Mouse (Mus musculus): ENCODE data around the gene Hoxa11.

Hoxa11 gene

DNA sequence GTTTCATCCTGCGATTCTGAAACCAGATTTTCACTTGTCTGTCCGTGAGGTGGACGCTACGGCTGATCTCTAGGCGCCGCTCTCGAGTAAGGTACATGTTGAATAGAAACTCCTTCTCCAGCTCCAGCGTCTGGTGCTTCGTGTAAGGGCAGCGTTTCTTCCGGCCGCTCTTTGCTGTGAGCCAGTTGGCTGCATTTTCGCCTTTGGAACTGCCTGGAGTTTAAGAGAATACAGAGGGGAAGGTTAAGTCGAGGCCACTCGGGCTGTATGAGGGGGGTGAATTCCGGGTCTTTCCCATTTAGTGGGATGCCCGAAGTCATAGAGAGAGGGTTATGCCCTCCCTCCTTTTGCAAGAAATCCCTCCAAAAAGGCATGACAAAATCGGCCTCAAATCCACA, 13.0 kb downstream of the Hoxa11 start:
- no peak for DNase-seq

DNA sequence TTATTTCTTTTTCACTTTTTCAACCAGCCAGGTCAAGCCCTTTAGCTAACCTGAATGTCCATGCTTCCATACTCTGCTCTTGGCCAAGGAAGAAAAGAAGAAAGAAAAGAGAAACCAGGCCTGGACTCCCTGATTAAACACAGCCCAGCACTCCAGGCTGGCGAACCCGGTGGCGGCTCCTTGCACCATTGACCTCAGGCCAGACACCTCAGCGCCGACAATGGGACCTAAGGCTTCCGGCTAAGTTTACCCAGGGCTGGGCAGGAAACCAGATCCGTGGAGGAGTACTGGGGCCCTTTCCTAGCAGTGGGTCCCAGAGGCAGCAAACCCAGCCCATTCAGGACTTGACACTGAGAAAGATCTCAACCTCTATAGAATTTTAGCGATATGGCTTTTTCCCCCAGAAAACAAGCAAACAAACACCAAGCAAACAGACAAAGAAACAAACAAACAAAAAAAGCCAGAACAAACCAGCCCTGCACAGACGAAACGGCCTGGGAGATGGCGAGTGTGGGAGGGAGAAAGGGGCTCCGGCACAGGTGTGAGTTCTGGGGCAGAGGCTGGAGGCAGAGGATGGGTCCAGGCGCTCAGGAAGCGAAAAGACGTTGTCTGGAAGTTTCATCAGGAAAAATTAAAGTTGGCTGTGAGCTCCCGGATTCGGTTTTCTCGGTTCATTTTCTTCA, 13.6 kb downstream of the Hoxa11 start:
- no peak for DNase-seq

DNA sequence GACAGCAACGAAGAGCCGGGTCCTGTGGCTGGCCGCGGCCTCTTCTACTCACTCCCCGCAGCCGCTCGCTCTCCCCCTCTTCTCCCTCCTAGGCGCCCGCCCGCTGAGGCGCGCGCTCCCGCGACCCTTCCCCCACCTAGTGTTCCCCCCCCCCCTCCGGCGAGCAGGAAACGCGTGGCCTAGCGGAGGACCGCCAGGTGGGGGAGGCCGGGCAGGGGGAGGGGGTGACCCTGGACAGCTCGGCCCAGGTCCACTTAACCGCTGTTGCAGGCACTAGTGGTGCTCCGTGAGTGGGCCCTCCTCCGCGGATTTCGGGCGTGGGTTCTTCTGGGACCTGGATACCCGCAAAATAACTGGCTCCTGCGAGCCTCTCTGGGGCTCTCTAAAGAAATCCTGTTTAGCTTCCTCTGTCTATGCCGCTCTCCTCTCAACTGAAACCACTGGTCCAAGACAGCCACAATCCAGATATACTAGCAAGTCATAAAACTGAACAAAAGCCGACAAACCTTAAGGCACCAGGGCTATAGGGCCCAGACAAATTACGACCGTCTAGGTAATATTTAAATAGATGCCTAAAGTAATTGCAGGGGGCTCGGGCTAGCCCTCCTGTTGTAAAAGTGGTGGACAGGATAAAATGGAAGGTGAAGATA, 15.0 kb downstream of the Hoxa11 start, which contains the start of gene Hoxa9:
Hoxa9 (minus strand) TSS at position 574 of the 650 bp plus-strand sequence.
- DNase-seq, result no peak

DNA sequence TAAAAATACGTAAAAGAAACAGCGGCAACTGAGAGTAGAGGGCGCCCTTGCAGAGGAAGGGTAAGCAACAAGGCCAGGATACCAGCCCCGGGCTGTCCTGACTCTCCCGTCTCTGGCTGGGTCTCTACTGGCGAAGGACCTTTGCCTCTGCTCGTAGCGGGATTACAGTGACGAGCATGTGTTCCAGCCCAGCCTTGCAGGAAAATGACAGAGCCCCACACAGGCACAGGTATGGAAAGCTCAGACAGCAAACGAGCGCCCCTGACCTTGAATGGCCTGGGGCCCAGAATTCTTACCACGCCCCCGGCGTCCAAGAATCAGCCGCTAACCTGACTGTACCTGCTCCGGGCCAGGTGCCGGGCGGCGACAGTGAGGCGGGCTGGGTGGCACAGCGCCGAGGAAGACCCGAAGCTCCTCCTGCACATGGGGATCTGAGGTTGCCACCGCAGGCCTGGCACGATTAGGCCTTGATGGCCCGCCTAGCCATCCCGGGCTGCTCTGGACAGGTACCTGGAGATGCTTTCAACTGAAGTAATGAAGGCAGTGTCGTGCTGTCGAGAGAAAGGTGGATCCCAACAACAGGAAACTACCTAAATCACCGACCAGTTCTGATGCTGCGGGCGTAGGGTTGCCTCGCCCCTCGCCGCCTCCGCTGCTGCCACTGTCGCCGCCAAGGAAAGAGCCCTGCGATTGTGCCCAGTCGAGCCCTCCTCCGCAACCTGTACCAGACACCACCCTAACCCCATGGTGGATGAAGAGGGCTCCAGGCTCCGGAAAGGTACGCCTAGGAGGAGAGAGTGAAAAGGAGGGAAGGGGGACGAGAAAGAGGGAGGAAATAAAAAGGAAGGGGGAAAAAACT, 15.8 kb downstream of the Hoxa11 start:
- DNase-seq, result no peak

DNA sequence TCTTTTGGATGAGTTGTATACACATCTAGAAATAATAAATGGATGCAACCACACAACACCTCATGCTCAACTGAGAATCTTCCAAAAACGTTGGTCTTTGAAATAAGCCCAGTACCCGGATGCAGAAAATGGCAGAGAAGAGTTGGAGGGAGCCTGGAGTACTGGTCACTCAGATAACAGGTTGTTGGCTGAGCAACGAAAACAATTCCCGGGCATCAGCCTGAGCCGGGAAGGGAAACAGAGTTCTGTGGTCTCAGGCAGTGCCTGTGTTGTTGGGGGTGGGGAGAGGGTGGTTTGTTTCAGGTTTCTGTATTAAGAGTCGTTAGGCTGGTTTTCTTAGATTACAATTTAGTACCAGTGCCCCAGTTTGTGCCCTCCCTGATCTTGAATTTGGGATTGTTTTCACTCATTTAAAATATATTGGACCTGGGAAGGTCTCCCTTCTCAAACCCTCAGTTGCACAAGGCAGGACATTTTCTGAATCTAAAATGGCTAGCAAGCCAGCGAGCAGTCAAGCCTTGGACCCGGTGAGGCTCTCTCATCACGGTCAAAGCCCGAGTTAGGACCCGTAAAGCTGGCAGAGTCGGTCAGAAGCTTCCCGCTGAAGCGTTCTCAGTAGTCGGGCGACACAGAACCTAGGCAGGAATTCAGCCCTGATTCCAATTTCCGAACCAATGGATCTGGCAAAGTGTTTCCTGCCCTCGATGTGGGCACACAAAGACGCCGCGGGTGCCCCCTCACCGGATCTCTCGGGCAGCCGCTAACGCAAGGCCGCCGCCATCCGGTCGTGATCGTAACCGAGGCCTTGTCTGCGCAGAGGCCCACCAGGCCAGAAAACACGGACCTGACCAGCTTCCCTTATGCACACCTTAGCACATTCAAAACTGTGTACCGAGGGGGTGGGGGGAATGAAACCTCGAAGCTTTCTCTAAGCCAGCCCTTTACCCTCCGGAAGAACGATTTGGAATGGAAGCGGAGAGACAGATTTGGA, 16.8 kb downstream of the Hoxa11 start:
- no peak for DNase-seq

DNA sequence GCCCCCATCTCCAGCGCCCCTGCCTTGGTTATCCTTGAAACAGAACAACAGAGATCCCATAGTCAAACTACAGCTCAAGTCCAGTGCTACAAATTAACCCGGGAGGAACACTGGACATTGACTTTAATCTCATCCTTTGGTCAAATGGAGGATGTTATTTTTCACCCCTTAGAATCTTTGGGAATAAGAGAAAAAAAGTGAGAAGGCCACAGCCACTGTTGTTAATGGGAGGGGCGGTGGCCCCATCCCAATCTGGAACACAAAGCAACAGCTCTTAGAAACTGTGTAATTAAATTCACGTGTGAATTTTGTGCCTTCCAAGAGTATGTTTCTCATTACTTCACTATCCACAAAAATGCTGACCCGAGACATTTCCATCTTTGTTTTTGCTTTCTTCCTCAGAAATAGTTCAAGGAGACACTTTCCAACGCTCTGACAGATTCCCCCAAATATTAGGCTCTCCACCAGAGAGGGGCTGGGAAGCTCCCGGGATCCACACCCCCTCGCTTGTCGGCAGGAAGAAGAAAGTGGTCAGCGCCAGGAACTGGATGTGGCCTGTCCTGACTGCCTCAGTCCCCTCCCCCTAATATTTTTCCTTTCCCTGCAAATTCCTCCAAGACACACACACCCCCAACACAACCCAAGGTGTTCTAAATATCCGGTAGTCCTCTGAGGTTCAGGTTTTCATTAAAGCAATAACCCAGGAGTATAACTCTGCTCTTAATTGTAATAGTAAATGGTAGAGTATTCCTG, 18.0 kb downstream of the Hoxa11 start:
- DNase-seq, result no peak

DNA sequence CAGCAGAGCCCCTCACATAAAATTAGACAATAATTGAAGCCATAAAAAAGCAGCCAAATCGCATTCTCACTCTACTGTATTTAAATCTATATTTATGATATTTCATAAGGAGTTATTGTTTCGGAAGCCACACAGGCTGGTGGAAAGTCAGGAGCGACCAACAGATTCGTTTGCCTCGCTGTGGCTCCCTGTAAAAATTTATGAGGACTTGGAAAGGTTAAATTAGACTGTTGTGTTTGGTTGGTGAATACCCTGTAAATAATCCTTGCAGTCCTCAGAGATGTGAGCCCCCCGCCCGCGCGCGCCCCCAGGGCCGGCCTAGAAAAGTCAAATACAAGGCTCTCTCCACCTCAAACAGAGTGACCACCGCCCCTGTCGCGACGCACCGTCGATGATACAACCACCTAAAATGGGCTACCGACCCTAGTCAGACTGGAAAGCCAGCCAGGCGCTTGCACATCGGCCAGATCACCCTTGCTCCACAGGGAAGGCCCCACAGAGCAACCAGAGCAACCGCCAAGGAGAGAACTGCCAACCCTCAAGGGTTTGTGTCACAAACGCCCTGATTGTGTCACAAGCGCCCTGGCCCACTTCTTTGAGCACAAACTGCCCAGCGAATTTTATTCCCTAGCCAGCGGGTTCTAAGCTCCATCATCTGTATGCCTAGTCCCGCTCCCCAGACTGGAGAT, 18.9 kb downstream of the Hoxa11 start:
- no peak for DNase-seq

DNA sequence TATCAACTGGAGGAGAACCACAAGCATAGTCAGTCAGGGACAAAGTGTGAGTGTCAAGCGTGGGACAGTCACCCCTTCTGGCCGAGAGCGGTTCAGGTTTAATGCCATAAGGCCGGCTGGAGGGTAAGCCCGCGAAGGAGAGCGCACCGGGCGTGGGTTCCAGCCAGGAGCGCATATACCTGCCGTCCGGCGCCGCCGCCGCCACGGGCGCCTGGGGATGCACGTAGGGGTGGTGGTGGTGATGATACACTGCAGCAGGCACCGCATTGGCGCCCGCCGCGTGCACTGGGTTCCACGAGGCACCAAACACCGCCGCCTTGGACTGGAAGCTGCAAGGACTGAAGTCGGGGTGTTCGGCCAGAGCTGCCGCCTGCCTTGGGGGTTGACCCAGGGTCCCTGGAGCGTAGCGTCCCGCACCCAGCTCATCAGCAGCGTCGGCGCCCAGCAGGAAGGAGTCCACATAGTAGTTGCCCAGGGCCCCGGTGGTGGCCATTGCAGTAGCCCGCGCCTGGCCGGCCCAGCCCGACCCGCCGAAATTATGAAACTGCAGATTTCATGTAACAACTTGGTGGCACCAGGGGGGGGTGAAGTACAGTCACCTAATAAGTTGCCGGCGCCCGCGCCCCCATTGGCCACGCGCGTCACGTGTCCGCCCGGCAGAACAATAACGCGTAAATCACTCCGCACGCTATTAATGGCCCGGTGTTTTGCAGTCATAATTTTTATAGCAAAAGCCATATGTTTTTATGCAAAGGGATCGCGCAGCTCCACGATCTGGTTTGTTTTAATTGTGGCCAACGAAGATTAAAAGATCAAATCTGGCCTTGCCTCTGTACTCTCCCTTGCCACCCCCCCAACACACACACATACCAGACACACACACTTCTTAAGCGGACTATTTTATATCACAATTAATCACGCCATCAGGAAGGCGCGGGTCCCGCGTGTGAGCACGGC, 19.7 kb downstream of the Hoxa11 start:
- DNase-seq, result no peak

DNA sequence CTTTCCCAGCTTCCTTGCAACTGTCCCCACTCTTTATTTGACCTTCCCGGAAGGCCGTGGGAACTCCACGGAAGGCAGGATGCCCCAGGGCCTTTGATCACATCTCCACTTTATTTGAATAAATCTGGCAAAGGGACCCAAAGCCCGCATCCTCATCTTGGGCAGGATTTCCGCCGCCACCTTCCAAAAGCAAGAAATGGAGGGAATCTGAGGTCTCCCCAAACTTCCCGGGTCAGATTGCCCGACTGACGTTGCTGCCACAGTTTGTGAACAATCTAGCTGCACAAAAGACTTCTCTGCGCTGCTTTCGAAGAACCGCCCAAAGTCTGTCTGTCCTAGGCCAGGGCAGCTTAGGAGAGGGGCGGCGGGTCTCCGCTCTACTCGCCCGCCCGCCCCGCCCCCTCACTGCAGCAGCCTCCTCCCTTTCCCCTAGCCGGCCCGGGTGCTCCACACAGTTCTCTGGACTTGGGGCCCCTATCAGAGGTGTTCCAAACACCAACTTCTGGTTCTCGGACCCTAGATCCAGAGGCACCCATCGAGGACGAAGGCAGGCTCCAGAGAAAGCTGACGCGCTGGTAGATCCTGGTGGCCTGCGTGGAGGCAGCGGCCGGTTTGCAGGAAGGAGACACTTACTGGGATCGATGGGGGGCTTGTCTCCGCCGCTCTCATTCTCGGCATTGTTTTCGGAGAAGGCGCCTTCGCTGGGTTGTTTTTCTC, 20.6 kb downstream of the Hoxa11 start:
- no peak for DNase-seq

DNA sequence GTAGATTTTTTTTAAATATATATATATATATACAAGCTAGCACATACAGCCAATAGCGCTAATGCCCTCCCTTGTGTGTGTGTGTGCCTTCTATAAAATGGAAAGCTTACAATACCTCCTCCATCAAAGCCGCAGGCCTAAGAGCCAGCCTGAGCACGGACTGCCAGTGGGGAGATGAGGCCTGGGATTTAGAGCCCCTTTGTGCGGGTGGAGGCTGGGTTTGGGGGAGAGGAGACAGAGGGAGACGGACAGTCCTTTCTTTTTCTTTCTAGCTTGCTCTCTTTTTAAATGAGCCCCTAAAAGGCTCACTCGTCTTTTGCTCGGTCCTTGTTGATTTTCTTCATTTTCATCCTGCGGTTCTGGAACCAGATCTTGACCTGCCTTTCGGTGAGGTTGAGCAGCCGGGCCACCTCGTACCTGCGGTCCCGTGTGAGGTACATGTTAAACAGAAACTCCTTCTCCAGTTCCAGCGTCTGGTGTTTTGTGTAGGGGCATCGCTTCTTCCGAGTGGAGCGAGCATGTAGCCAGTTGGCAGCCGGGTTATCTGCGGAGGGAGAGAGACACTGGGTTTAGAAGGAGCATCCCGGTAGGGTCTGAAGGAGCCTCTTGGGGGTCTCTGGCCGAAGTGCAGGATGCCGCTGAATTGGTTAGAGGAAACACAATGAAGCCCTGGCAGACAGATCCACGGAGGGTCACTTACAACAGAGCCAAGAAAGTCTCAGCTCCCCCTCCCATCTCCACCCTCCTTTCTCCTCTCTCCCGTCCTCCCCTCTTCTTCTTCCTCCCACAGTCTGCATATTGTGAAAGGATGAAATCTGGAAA, 21.5 kb downstream of the Hoxa11 start:
- no peak for DNase-seq

DNA sequence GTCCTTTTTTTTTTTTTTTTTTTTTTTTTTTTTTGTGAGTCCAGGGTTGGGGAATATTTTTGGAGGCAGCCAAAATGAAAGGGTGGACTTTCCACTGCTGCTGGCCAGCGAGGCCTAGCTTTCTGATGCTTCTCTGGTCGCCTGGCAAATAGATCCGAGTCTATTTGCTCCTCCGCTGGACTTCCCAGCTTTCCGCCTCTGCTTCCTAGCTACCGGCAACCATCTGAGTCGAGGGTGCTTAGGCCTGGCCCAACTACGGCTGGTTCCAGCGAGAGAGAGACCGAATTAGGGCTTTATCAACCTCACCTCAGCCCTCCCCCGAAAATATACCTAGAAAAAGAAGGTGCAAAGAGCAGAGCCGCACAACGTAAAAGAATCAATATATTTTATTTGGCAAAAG, 22.9 kb downstream of the Hoxa11 start:
- DNase-seq, result no peak

DNA sequence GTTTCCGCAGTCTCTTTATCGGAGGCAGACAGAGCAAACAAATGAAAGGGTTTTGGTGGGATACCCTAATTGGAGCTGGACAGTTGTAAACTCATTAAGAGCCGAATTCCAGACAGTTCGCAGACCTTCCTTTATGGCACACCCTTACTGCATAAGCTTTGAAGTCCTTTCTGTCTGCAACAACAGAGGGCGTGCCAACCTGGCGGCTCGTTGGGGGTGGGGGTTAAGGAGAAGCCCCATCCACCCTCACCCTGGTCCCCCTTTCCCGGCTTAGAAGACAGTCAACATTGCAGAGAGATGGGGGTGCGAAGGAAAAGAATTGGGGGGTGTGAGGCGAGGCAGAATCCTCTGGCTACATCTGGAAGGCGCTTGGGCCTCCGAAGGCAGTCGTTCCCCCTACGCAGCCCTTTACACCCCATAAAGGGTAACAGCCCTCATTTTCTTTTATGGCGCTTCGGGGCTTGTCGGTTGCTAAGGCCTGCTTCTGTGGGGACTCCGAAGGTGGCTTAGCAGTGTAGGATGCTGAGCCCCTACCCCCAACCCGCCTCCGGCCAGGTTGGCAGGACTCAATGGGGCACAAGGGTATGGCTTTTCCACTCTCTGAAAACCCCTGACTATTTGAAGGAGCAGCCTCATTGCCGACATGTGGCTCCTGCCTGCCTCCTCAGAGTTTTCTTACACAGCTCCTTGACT, 23.5 kb downstream of the Hoxa11 start:
- DNase-seq, result no peak

DNA sequence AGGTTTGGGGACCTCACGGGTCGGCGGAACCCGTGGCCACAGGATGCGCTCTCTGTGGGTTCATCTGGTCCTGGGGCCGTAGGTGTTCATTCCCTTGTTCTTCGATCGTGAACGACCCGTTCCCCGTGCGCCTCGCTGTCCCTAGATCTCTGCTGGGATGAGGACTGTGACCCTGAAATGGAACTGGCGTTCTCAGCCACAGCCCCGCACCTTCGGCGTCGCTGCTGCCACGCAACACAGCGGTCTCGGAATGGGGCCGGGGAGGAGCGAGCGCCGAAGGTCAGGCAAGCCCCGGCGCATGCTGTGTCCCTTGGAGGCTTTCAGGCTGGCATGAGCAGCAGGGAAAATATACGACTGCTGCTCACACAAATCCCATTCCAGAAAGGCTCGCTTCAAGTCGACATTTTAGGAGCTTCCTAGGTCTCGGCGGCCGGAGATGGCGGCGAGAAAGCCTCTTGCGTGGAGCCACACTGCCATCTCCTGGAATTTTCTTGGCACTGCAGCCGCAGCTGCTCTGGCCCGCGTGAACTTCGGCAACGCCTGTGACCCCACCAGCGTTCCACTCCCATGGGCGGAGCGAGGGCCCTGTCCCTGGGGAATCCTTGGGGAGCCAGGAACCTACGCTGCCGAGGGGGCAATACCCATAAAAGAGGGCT, 24.1 kb downstream of the Hoxa11 start, which contains the start of gene Hoxa7:
Hoxa7 (minus strand) TSS at position 518 of the 656 bp plus-strand sequence.
- DNase-seq, result peak; percentile 70

DNA sequence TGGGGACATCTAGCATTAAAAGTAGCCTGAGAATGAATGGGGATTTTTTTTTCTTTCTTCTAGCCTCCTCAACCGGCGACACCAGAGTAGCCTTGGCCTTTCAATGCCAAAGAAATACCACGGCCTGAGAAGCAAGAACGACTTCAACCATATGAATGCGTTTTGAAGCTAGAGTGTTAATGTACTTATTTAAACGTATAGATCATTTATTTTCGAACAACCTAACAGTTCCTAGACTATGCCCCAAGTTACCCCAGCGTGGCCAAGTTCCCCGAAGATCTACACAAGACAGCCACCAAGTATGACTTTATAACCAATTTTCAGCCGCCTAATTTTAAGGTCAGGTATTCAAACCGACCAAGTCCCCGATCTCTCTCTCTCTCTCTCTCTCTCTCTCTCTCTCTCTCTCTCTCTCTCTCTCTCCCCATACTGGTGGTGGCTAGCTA, 24.7 kb downstream of the Hoxa11 start:
- DNase-seq, result no peak

DNA sequence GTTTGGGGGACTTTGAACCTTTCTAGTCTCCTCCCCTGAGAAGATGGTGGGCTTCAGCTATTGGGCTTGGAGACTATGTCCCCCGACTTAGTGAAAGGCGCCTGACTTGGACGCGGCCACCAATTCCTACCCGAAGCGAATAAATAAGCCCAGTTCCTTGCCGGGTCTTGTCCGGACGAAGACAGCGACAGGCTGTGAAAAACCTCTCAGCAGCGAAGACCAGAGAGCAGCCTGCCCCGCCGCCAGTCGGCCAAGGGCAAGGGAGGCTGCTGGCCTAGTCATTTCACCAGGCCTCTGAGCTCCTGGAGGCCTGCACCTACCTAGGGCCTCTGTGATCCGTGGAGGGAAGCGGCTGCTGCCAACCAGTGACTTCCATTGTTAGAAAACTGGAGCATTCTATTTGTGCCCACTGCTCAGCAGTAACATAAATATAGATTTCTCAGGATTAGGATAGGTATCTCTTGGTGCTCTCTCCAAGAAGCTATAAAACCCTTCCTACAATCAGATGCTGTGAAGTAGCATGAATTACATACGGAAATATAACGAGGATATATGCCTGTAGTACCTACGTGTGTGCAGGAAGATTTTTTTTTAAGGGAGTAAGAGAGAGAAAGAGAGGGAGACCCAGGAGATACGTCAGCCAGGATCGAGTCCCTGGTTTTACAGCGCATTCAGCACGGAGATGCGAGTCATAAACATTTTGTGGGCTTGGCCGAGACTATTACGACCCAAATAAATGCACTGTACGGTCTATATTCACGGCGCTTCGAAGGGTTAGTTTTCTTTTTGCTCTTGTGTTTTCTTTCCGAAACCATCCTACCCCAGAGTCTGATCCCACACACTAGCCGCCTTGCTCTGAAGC, 25.4 kb downstream of the Hoxa11 start:
- no peak for DNase-seq
